Mouse (Mus musculus) heart, adult 2 months (tissue): ENCODE data around the gene Sfta2. TPM values are rescaled to one million over a fixed set of nuclear protein-coding genes. Genes with fewer than 3 reads are reported as not detected.
A peak's percentile ranks its signal among the peaks of the same experiment; 100 is the strongest.

Source experiments
- DNase-seq, 2 experiments: peaks; one replicate each; pipeline ENCODE4 v3.0.0; 2021
- H3K27ac ChIP-seq: fragments of 200-600 bp; 2 replicates; pipeline ENCODE4 v1.8.1; 2022
- H3K27me3 ChIP-seq: fragments of 200-500 bp; 2 replicates; pipeline ENCODE4 v1.6.1; 2012; ENCODE audit warnings: mild to moderate bottlenecking, low read length, inconsistent platforms, mixed read lengths; ENCODE audit not compliant: control insufficient read depth, insufficient read depth
- H3K36me3 ChIP-seq: fragments of 200-500 bp; 2 replicates; pipeline ENCODE4 v1.6.1; 2012; ENCODE audit warnings: low read length, inconsistent platforms; ENCODE audit not compliant: control insufficient read depth, insufficient read depth
- H3K4me1 ChIP-seq: fragments of 200-500 bp; 2 replicates; pipeline ENCODE4 v1.6.1; 2011; ENCODE audit warnings: low read length; ENCODE audit not compliant: control insufficient read depth, insufficient read depth
- H3K4me3 ChIP-seq: fragments of 200-600 bp; 2 replicates; pipeline ENCODE4 v1.8.1; 2022
- H3K79me2 ChIP-seq: fragments of 200-500 bp; replicated peaks from 2 replicates; pipeline ENCODE4 v1.6.1; 2012; ENCODE audit warnings: mild to moderate bottlenecking, inconsistent platforms, low read length, moderate library complexity, mixed read lengths; ENCODE audit not compliant: control insufficient read depth, insufficient read depth
- H3K9ac ChIP-seq: fragments of 200-500 bp; 2 replicates; pipeline ENCODE4 v1.6.1; 2012; ENCODE audit warnings: low read depth, mild to moderate bottlenecking, control low read depth, inconsistent platforms, low read length, mixed read lengths
- CTCF ChIP-seq: fragments of 200-600 bp; IDR thresholded peaks from 2 replicates; pipeline ENCODE4 v1.8.1; 2022; ENCODE audit warnings: antibody characterized with exemption, mild to moderate bottlenecking, moderate library complexity
- EP300 ChIP-seq: fragments of 200-500 bp; IDR thresholded peaks from 2 replicates; pipeline ENCODE4 v1.6.1; 2011; ENCODE audit warnings: low read depth, low read length, control low read depth; ENCODE audit not compliant: insufficient read depth
- POLR2A ChIP-seq: fragments of 200-500 bp; IDR thresholded peaks from 2 replicates; pipeline ENCODE4 v1.6.1; 2011; ENCODE audit warnings: mild to moderate bottlenecking, low read depth, low read length, control low read depth; ENCODE audit not compliant: insufficient read depth
- WGBS: fragments of 180-500 bp; shearing (Covaris S2); methylation state at CpG from one replicate; pipeline ENCODE4 v1.1.7; 2018; 5-methylcytosine and 5-hydroxymethylcytosine counted together
- intact Hi-C: fragments of 180-260 bp; cut with DNase I; formaldehyde crosslinking; loops from one replicate; pipeline ENCODE4 v1.15.1; 2025
- polyA plus RNA-seq: library from polyadenylated mRNA; depleted of rRNA; stranded (reverse); fragments of >200 nt; gene quantifications from 2 replicates; pipeline ENCODE4 v1.2.3, GENCODE M21; 2012; rRNA removed
- total RNA-seq, 2 experiments: library from RNA; stranded (reverse); gene quantifications; 2 replicates each; pipeline ENCODE4 v1.2.3; 2021

Gene Sfta2
- total and polyA plus RNA-seq, 3 experiments, result 0.47 TPM; not detected in 2

DNA sequence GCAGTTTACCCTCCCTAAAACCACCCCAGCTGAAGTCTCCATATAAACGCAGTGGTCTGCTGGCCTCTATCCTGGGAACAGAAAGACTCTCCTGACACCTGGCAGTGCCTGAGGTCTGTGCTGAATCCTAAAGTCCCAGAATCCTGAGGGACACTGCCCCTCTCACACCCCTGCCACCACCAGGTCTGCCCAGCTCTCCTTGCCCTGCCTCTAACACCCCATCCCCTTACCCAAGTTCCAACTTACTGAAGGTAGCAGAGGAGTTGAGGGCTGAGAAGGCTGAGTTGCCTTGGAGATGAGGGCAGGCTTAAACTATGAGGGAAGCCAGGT lies 96.0 kb downstream of the Sfta2 start:
- no peaks in the 10 kb centered on the region for H3K79me2 ChIP-seq
- 0 out of 2 replicates have a peak, but pooled peaks cover 1% of the 10 kb centered on the region for H3K27me3 ChIP-seq
- peak overlapping the region; percentile 61 for H3K27ac ChIP-seq
- intact Hi-C loops, result no loop called here
- no peaks in the 10 kb centered on the region; the same call in none of the 2 replicates for H3K36me3 ChIP-seq
- peak overlapping the region; percentile 23; the same call in 1 of the 2 replicates for H3K4me3 ChIP-seq
- H3K9ac ChIP-seq, result no peak overlapping the region
- no peak for DNase-seq
- peaks cover 7% of the 10 kb centered on the region; the same call in 1 of the 2 replicates for H3K4me1 ChIP-seq
- TF ChIP-seq EP300 (no peak), CTCF (no peak), POLR2A (no peak)
- WGBS, result 20% methylated on average over 1 of the region's 1 CpGs

DNA sequence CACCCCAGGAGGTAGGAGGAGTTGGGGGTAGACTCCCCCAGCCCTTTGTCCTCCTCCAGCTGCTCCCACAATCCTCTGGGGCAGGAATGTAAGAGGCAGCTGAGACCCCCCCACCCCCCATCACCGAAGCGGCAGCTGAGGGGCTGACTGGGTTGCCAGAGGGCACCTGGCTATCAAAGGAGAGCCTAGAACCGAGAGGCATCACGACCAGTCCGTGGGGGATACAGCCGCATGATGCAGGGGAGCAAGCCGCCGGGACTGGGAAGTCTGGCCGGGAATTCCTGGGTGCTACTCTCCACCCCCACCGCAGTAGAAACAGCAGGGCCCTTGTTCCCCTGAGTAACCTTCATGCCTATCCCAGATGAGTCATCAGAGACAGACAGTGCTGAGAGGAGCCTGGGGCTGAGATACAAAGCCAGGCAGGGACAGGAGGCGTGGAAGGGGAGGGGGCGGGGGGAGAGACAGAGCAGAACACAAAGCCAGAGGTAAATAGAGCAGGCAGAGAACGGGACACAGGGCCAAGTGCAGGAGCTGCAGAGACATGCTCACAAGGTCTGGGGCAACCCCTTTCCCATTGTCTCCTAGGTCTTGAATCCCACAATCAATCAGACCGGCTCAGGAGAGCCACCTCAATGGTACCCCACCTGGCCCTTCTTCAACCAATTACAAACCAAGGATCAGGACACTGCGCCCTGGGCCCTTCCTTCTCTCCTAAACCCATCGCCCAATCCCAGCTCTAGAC lies 96.6 kb downstream of the Sfta2 start:
- peaks cover 7% of the 10 kb centered on the region; the same call in 1 of the 2 replicates for H3K4me1 ChIP-seq
- intact Hi-C loops, result no loop called here
- H3K9ac ChIP-seq, result 0 out of 2 replicates have a peak overlapping the region, but pooled peaks have one; percentile 15
- H3K36me3 ChIP-seq, result no peaks in the 10 kb centered on the region; the same call in none of the 2 replicates
- peak overlapping the region; percentile 61 for H3K27ac ChIP-seq
- TF ChIP-seq CTCF, result no peak
- TF ChIP-seq POLR2A, result no peak
- no peak for TF ChIP-seq EP300
- H3K4me3 ChIP-seq, result peak overlapping the region; percentile 23; the same call in 1 of the 2 replicates
- WGBS, result 8% methylated on average over 16 of the region's 16 CpGs
- no peaks in the 10 kb centered on the region for H3K79me2 ChIP-seq
- 0 out of 2 replicates have a peak, but pooled peaks cover 1% of the 10 kb centered on the region for H3K27me3 ChIP-seq
- DNase-seq, result peak in 1 of 2 experiments; percentile 46

DNA sequence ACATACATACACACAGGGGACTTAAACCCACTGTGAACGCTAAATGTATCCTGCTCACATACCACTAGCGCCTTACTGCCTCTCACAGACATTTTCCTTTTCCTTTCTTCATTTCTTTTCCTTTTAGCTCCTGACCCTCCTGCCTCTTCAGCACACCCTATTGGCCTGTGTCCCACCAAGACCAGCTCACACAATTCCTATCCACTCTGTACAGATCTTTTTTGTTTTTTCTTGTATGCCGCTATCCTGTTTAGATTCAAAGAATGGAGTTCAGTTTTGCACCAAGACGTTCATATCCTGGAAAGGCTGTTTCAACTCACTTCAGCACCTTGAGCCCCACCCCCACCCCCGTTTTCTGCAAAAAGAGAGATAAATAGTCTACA lies 97.1 kb downstream of the Sfta2 start:
- H3K27me3 ChIP-seq, result 0 out of 2 replicates have a peak, but pooled peaks cover 1% of the 10 kb centered on the region
- no peaks in the 10 kb centered on the region; the same call in none of the 2 replicates for H3K36me3 ChIP-seq
- WGBS, result 37% methylated on average over 5 of the region's 5 CpGs
- peaks cover 7% of the 10 kb centered on the region; the same call in 1 of the 2 replicates for H3K4me1 ChIP-seq
- H3K4me3 ChIP-seq, result no peak overlapping the region
- no peak overlapping the region for H3K9ac ChIP-seq
- TF ChIP-seq CTCF (no peak), EP300 (no peak), POLR2A (no peak)
- intact Hi-C loops, result no loop called here
- H3K79me2 ChIP-seq, result no peaks in the 10 kb centered on the region
- H3K27ac ChIP-seq, result peak overlapping the region; percentile 61
- no peak for DNase-seq

DNA sequence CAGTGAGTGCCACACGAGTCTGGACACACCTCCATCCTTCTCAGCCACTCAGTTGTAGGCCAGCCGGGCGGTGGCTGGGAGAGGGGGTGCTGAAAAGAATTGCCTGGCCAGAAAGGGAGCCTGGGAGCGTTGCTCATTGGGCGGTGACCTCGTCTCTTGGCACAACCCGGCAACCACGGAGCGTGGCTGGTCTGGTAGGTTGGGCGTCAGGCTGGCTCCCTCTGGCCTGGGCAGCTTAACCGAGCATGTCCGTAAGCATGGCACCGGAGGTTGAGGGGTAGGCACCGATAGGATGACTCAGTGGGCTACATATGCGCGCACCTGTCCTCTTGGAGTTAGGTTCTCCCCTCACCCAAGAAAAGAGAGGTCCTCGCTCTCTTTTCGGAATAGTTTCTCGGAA lies 98.6 kb downstream of the Sfta2 start:
- WGBS, result 1% methylated on average over 19 of the region's 19 CpGs
- peaks cover 8% of the 10 kb centered on the region; the same call in 1 of the 2 replicates for H3K4me1 ChIP-seq

More for the DNA sequence above, 98.6 kb downstream of the Sfta2 start:
- Histone ChIP-seq H3K79me2 (no peaks in the 10 kb centered on the region), H3K9ac (peak overlapping the region; percentile 78), H3K4me3 (peak overlapping the region; percentile 62), H3K36me3 (no peaks in the 10 kb centered on the region; the same call in none of the 2 replicates), H3K27me3 (0 out of 2 replicates have a peak, but pooled peaks cover 1% of the 10 kb centered on the region), H3K27ac (peak overlapping the region; percentile 92)
- TF ChIP-seq POLR2A, result peak; percentile 68
- 0 out of 2 replicates have a peak, but pooled peaks have one; percentile 45 for TF ChIP-seq EP300
- no peak for TF ChIP-seq CTCF
- intact Hi-C loops, result no loop called here
- peak; percentile 77 to 88 for DNase-seq

Other genes starting within 250 kb of the Sfta2 start
- 10 to 100 TPM; 12.2 to 18.8 TPM for gene H2-Q4, start 221.9 kb upstream of the Sfta2 start, total RNA-seq
- 35.0 and 48.6 TPM in 2 replicates for gene H2-Q4, start 221.9 kb upstream of the Sfta2 start, polyA plus RNA-seq
- 1 to 10 TPM; 1.2 to 3.7 TPM for gene H2-Q6, start 176.7 kb upstream of the Sfta2 start, total RNA-seq
- gene H2-Q6, start 176.7 kb upstream of the Sfta2 start, polyA plus RNA-seq, result 21.4 and 40.3 TPM in 2 replicates
- 1 to 10 TPM; 1.1 to 1.9 TPM for gene H2-Q7, start 162.4 kb upstream of the Sfta2 start, total RNA-seq
- 33.2 and 78.2 TPM in 2 replicates for gene H2-Q7, start 162.4 kb upstream of the Sfta2 start, polyA plus RNA-seq
- gene H2-Q10, start 131.5 kb upstream of the Sfta2 start, total RNA-seq, result under 1 TPM; 0.34 to 0.37 TPM
- gene H2-Q10, start 131.5 kb upstream of the Sfta2 start, polyA plus RNA-seq, result 4.2 and 7.0 TPM in 2 replicates
- gene Pou5f1, start 95.5 kb upstream of the Sfta2 start, total RNA-seq, result not detected
- gene Pou5f1, start 95.5 kb upstream of the Sfta2 start, polyA plus RNA-seq, result not detected in 2 replicates
- 1 to 10 TPM; 2.0 to 2.4 TPM for gene Tcf19, start 84.7 kb upstream of the Sfta2 start, total RNA-seq
- 3.0 and 3.5 TPM in 2 replicates for gene Tcf19, start 84.7 kb upstream of the Sfta2 start, polyA plus RNA-seq
- 1 to 10 TPM; 1.9 to 2.2 TPM for gene Cchcr1, start 84.4 kb upstream of the Sfta2 start, total RNA-seq
- gene Cchcr1, start 84.4 kb upstream of the Sfta2 start, polyA plus RNA-seq, result 3.7 and 3.8 TPM in 2 replicates
- gene Psors1c2, start 68.3 kb upstream of the Sfta2 start, total RNA-seq, result not detected
- not detected in 2 replicates for gene Psors1c2, start 68.3 kb upstream of the Sfta2 start, polyA plus RNA-seq
- gene Cdsn, start 49.4 kb upstream of the Sfta2 start, total RNA-seq, result under 1 TPM; 0.27 to 0.29 TPM
- 0.94 and 1.1 TPM in 2 replicates for gene Cdsn, start 49.4 kb upstream of the Sfta2 start, polyA plus RNA-seq
- gene 2300002M23Rik, start 34.1 kb upstream of the Sfta2 start, total RNA-seq, result not detected
- gene 2300002M23Rik, start 34.1 kb upstream of the Sfta2 start, polyA plus RNA-seq, result not detected in 2 replicates
- not detected for gene Gm9573, start 25.1 kb downstream of the Sfta2 start, total RNA-seq
- gene Gm9573, start 25.1 kb downstream of the Sfta2 start, polyA plus RNA-seq, result not detected in 2 replicates
- not detected for gene Mucl3, start 42.1 kb downstream of the Sfta2 start, total RNA-seq
- not detected in 2 replicates for gene Mucl3, start 42.1 kb downstream of the Sfta2 start, polyA plus RNA-seq
- 10 to 100 TPM; 26.6 to 28.3 TPM for gene Vars2, start 66.0 kb downstream of the Sfta2 start, total RNA-seq
- 19.3 and 20.3 TPM in 2 replicates for gene Vars2, start 66.0 kb downstream of the Sfta2 start, polyA plus RNA-seq
- 10 to 100 TPM; 15.0 to 20.6 TPM for gene Gtf2h4, start 72.2 kb downstream of the Sfta2 start, total RNA-seq
- 19.2 and 21.0 TPM in 2 replicates for gene Gtf2h4, start 72.2 kb downstream of the Sfta2 start, polyA plus RNA-seq
- 10 to 100 TPM; 25.9 to 30.6 TPM for gene Ddr1, start 103.1 kb downstream of the Sfta2 start, total RNA-seq
- gene Ddr1, start 103.1 kb downstream of the Sfta2 start, polyA plus RNA-seq, result 24.4 and 27.6 TPM in 2 replicates
- 10 to 100 TPM; 15.6 to 37.0 TPM for gene Ier3, start 220.1 kb downstream of the Sfta2 start, total RNA-seq
- gene Ier3, start 220.1 kb downstream of the Sfta2 start, polyA plus RNA-seq, result 30.9 and 33.1 TPM in 2 replicates
- gene Flot1, start 221.7 kb downstream of the Sfta2 start, total RNA-seq, result 100 to 1,000 TPM; 133 to 148 TPM
- gene Flot1, start 221.7 kb downstream of the Sfta2 start, polyA plus RNA-seq, result 138 and 144 TPM in 2 replicates
- gene Tubb5, start 236.8 kb downstream of the Sfta2 start, total RNA-seq, result 10 to 100 TPM; 83.0 to 90.1 TPM
- 108 and 134 TPM in 2 replicates for gene Tubb5, start 236.8 kb downstream of the Sfta2 start, polyA plus RNA-seq
- 10 to 100 TPM; 13.2 to 13.3 TPM for gene Mdc1, start 240.0 kb downstream of the Sfta2 start, total RNA-seq
- 4.2 and 8.3 TPM in 2 replicates for gene Mdc1, start 240.0 kb downstream of the Sfta2 start, polyA plus RNA-seq